Mouse (Mus musculus): ENCODE results near the gene Crb2. TPM values are rescaled to one million over a fixed set of nuclear protein-coding genes. Genes with fewer than 3 reads are reported as not detected.

Crb2 gene
- total RNA-seq, 2 experiments from 2014 or later: 3.1 to 3.9 TPM

DNA sequence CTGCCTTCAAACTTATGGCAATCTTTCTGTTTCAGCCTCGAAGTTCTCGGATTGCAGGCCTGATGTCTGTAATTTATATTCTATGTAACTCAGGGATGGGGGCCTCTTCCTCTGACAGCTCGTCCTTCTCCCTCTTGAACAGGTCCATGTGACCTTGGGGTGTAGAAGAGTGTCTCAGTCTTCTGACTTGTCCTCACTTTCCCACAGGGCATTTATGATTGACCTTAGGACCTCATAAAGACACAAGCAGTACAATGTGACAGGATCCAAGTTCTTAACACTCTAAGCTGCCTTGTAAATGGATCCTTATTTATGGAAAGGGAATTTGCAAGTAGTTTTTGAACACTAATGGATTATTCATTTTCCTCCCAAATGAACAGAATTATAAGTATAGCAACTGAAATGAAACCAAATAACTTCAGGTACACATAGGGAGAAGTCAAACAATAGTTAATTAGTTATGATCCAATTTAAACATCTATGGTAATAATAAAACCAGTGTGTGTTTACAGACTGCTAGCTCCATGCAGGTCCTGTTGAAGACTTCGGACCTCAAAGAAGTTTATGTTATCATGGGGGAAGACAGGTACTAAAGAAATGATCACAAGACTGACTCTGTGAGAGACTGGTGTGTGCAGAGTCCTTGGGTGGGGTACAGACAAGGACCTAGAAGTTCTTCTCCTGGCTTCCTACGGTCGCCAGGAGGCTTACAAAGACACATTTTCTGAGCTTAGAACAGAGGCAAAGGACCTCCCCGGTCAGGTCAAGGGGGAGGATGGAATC lies 62.3 kb downstream of the Crb2 start:
- no peak for DNase-seq (ENCODE audit: low spot score in 2 of 2)
- intact Hi-C loops (cut with DNase I): no loop called here

DNA sequence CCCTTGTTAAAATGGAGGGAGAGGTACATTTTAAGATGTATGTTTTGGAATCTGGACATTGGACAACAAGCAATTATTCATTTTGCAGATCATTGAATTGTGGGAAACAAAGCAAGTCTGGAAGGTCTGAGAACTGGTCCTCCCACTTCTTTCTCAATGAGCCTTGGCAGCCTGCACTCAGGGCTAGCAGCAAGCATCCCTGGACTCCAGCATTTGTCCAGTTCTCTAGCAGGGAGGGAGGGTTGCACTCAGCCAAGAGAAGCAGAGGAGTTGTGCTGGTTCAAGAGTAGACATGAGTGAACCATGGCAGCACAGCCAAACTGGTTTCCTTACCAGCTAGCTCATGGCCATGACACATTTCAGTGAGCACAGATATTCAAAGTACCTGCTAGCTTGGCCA lies 63.9 kb downstream of the Crb2 start:
- intact Hi-C loops (cut with DNase I): no loop called here
- DNase-seq (ENCODE audit: low spot score in 2 of 2): no peak

DNA sequence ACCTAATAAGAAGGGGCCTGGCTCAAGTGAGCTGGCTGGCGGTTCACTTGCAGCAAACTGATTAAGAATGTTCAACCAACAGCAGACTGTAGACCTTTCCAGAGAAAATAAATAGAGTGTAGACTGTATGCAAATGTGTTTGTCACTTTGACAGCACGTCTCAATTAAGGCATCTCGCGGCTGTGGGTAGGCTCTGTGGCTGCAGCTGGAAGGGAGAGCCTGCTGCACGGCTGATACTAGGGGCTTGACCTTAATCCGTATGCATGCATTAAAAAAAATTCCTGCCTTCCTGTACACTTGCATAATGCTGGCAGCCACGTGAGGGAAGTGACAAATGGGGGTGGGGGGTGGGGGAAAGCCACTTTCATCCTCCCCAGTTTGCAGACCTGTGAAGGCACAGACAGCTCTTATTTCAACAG lies 66.1 kb downstream of the Crb2 start:
- DNase-seq (ENCODE audit: low spot score in 2 of 2): peak in 1 of 2 experiments; percentile 24
- intact Hi-C loops (cut with DNase I): no loop called here

DNA sequence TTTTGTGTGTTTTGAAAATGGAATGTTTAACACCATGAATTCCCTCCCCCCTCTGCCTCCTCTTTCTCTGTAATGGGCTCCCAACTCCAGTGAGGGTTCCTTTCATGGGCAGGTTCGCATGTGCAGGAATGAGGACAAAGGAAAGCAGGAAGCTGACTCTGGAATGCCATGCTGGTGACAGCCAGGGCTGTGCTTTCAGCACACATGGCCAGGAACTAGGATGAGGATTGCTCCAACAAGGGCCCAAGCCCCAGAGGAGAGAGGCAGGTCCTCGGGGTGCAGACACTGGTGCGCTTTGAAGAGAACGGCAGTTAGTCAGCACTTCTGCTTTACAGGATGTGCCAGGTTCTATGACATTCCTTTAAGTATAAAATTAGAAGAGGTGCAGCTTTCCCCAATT lies 66.7 kb downstream of the Crb2 start:
- DNase-seq (ENCODE audit: low spot score in 2 of 2): peak; percentile 34 to 37
- intact Hi-C loops (cut with DNase I): no loop called here

Other genes with a start within 250 kb of the Crb2 start
- gene Strbp, start 72.4 kb upstream of the Crb2 start, total RNA-seq (2021): 100 to 1,000 TPM; 272 to 283 TPM